Mouse (Mus musculus): ENCODE results near the gene Bckdhb.

Gene Bckdhb

GRCm38 (mm10) chr9:83924878-83925687 is at the start of gene Bckdhb:
Bckdhb (plus strand) TSS chr9:83925145.
- H3K36me3 ChIP-seq (ENCODE audit: control insufficient read depth, insufficient read depth, low read length, poor library complexity, severe bottlenecking): no peaks in the 10 kb centered on the region
- peak; percentile 95 for DNase-seq (ENCODE audit: low read depth, low spot score)

GRCm38 (mm10) chr9:83882191-83882590 is 42.8 kb upstream of the Bckdhb start:
- no peaks in the 10 kb centered on the region for H3K36me3 ChIP-seq (ENCODE audit: control insufficient read depth, insufficient read depth, low read length, poor library complexity, severe bottlenecking)
- DNase-seq (ENCODE audit: low read depth, low spot score): no peak
- H3K27me3 ChIP-seq (ENCODE audit: control insufficient read depth, insufficient read depth, low read length, poor library complexity, severe bottlenecking): no peaks in the 10 kb centered on the region

More at GRCm38 (mm10) chr9:83924878-83925687, at the start of gene Bckdhb:
- H3K27me3 ChIP-seq (ENCODE audit: control insufficient read depth, insufficient read depth, low read length, poor library complexity, severe bottlenecking): no peaks in the 10 kb centered on the region

- DNase-seq (ENCODE audit: low read depth, low spot score): peak; percentile 4
- H3K27me3 ChIP-seq (ENCODE audit: control insufficient read depth, insufficient read depth, low read length, poor library complexity, severe bottlenecking): no peaks in the 10 kb centered on the region
Measured at GRCm38 (mm10) chr9:83886149-83886548, 38.8 kb upstream of the Bckdhb start.

GRCm38 (mm10) chr9:83888214-83888613 is 36.7 kb upstream of the Bckdhb start:
- DNase-seq (ENCODE audit: low read depth, low spot score): no peak
- H3K36me3 ChIP-seq (ENCODE audit: control insufficient read depth, insufficient read depth, low read length, poor library complexity, severe bottlenecking): no peaks in the 10 kb centered on the region
- no peaks in the 10 kb centered on the region for H3K27me3 ChIP-seq (ENCODE audit: control insufficient read depth, insufficient read depth, low read length, poor library complexity, severe bottlenecking)

More at GRCm38 (mm10) chr9:83886149-83886548, 38.8 kb upstream of the Bckdhb start:
- H3K36me3 ChIP-seq (ENCODE audit: control insufficient read depth, insufficient read depth, low read length, poor library complexity, severe bottlenecking): no peaks in the 10 kb centered on the region

DNA sequence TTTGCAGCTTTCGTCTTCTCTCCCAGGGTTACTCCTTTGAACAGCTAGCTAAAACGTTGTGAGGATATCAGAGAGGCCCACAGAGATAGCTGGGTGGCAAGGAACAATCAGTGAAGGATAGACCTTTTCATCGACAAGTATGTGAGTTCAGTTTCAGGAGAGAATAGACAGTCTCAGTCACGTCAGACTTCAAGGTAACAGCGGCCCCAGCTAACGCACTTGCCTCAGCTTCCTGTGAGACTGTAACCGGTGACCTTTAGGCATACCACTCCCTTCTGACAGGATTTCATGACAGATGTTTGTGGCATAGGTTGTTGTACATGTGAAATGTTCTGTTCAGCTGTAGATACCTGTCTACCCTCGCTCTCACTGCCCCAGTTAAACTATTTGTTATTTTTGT is 31.9 kb upstream of the Bckdhb start:
- Histone ChIP-seq H3K36me3 (ENCODE audit: control insufficient read depth, insufficient read depth, low read length, poor library complexity, severe bottlenecking) (no peaks in the 10 kb centered on the region), H3K27me3 (ENCODE audit: control insufficient read depth, insufficient read depth, low read length, poor library complexity, severe bottlenecking) (no peaks in the 10 kb centered on the region)
- DNase-seq (ENCODE audit: low read depth, low spot score): no peak

DNA sequence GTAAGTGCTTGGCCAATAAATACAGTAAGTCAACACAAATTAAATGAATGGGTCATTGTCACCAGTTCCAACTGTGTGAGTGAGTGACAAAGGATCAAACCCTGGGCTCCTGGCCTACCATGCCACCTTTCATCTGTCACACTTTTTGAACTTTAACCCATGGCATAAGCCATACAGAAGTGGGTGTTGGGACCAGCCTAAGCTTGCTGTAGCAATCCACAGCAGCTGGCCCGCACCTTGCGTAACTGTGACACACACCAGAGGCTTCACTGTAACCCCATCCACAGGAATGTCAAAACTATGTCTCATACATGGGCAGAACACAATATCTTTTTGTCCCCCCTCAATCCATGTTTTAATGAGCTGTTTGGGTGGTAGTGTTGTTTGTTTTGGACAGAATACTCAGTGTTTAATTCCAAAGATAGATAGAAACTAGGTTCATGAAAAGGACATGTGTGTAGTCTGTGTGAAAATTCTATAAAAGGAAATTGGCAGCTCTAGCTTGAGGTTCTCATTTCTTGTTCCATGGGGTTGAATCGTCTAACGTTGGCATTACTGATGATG is 31.1 kb upstream of the Bckdhb start:
- no peak for DNase-seq (ENCODE audit: low read depth, low spot score)
- Histone ChIP-seq H3K36me3 (ENCODE audit: control insufficient read depth, insufficient read depth, low read length, poor library complexity, severe bottlenecking) (no peaks in the 10 kb centered on the region), H3K27me3 (ENCODE audit: control insufficient read depth, insufficient read depth, low read length, poor library complexity, severe bottlenecking) (no peaks in the 10 kb centered on the region)

DNA sequence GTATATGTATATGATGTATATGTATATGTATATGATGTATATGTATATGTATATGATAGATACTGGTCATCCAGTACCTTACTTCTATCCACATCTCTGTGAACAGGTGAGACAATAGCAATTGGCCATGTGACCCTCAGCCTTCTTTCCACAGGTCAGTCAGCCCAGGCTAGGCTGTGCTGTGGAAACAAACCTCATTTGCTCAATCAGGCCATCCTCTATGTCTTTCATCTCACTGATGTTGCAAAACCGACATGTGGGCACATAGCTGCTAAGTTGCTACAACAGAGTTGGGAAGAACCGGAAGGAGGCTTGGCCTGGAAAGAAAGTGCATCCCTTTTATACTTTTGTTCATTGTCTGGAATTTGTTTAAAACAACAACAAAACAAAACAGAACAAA is 22.9 kb upstream of the Bckdhb start:
- H3K27me3 ChIP-seq (ENCODE audit: control insufficient read depth, insufficient read depth, low read length, poor library complexity, severe bottlenecking): no peaks in the 10 kb centered on the region; the same call in 1 of the 2 replicates
- H3K36me3 ChIP-seq (ENCODE audit: control insufficient read depth, insufficient read depth, low read length, poor library complexity, severe bottlenecking): no peaks in the 10 kb centered on the region
- no peak for DNase-seq (ENCODE audit: low read depth, low spot score)

DNA sequence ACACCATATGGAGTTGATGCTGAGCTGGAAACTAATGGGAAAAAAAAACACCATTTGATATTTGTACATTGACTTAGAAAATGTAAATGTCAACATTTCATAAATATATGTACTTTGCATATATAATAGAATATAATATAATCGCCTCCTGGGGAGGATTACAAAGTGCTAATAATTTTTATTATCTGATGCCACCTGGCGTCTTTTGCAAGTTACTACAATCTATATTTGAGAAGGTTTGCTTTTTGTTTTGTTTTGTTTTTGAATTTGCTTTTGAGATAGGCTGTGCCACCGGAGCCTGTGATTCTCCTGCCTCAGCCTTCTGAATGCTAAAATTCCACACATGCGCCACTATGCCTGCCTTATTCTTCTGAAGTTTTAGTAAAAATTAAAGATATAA is 19.1 kb upstream of the Bckdhb start:
- H3K27me3 ChIP-seq (ENCODE audit: control insufficient read depth, insufficient read depth, low read length, poor library complexity, severe bottlenecking): peaks cover 4% of the 10 kb centered on the region
- H3K36me3 ChIP-seq (ENCODE audit: control insufficient read depth, insufficient read depth, low read length, poor library complexity, severe bottlenecking): no peaks in the 10 kb centered on the region
- DNase-seq (ENCODE audit: low read depth, low spot score): peak; percentile 36

DNA sequence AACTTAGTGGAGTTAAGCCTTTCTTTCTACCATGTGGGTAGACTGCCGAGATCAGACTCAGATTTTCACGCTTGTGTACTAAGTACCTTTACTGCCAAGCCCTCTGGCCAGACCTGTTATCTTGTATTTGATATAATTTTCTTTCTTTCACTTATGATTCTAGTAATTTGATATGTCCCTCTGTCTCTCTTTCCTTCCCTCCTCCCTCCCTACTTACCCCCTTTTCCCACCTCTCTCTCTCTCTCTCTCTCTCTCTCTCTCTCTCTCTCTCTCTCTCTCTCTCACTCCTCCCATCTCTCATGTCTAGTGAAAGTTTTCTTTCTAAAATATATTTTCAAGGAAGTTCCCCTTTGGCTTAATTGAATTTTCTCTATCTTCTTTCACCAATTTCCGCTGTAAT is 17.9 kb upstream of the Bckdhb start:
- Histone ChIP-seq H3K27me3 (ENCODE audit: control insufficient read depth, insufficient read depth, low read length, poor library complexity, severe bottlenecking) (peaks cover 4% of the 10 kb centered on the region), H3K36me3 (ENCODE audit: control insufficient read depth, insufficient read depth, low read length, poor library complexity, severe bottlenecking) (no peaks in the 10 kb centered on the region)
- no peak for DNase-seq (ENCODE audit: low read depth, low spot score)

DNA sequence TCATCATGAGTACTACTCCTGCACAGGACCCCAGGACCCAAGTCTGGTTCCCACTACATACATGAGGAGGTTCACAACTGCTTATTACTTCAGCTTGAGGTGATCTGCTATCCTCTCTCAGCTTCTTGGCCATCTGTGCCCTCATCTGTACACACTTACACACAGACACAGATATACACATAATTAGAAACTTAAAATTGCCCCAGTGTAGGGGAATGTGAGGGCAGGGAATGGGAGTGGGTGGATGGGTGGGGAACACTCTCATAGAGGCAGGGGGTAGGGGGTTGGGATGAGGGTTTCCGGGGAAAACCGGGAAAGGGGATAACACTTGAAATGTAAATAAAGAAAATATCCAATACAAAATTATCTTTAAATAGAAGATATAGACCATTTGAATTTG is 15.1 kb upstream of the Bckdhb start:
- no peaks in the 10 kb centered on the region for H3K36me3 ChIP-seq (ENCODE audit: control insufficient read depth, insufficient read depth, low read length, poor library complexity, severe bottlenecking)

GRCm38 (mm10) chr9:83910926-83911325 is 14.0 kb upstream of the Bckdhb start:
- Histone ChIP-seq H3K36me3 (ENCODE audit: control insufficient read depth, insufficient read depth, low read length, poor library complexity, severe bottlenecking) (no peaks in the 10 kb centered on the region), H3K27me3 (ENCODE audit: control insufficient read depth, insufficient read depth, low read length, poor library complexity, severe bottlenecking) (peaks cover 4% of the 10 kb centered on the region; the same call in 1 of the 2 replicates)
- no peak for DNase-seq (ENCODE audit: low read depth, low spot score)

More for the DNA sequence above, 15.1 kb upstream of the Bckdhb start:
- DNase-seq (ENCODE audit: low read depth, low spot score): no peak
- H3K27me3 ChIP-seq (ENCODE audit: control insufficient read depth, insufficient read depth, low read length, poor library complexity, severe bottlenecking): peaks cover 4% of the 10 kb centered on the region

- no peak for DNase-seq (ENCODE audit: low read depth, low spot score)
- Histone ChIP-seq H3K36me3 (ENCODE audit: control insufficient read depth, insufficient read depth, low read length, poor library complexity, severe bottlenecking) (no peaks in the 10 kb centered on the region), H3K27me3 (ENCODE audit: control insufficient read depth, insufficient read depth, low read length, poor library complexity, severe bottlenecking) (no peaks in the 10 kb centered on the region)
Measured at GRCm38 (mm10) chr9:83922076-83922475, 2.9 kb upstream of the Bckdhb start.

GRCm38 (mm10) chr9:83924356-83924755 is 589 bp upstream of the Bckdhb start:
- DNase-seq (ENCODE audit: low read depth, low spot score): no peak
- no peaks in the 10 kb centered on the region for H3K27me3 ChIP-seq (ENCODE audit: control insufficient read depth, insufficient read depth, low read length, poor library complexity, severe bottlenecking)
- no peaks in the 10 kb centered on the region for H3K36me3 ChIP-seq (ENCODE audit: control insufficient read depth, insufficient read depth, low read length, poor library complexity, severe bottlenecking)

- no peak for DNase-seq (ENCODE audit: low read depth, low spot score)
Measured at GRCm38 (mm10) chr9:83925688-83926041, 720 bp downstream of the Bckdhb start.

DNA sequence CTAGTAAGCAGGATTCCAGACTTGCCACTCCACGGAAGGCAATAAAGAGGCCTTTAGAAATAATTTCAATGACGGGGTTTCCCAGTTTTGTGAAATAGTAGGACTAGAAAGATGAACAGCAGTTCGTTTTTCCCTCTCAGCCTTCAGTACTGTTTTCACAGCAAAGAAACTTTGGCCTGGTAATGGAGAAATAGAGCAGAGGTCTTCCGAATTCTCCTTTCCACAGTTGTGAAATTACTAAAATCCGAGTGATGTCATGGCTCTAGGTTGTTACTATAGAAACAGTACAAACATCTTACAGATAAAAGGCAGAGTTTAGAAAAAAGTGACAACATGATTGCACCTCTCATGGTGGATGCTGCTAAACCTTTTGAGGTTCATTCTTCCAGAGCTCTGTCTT is 1.4 kb downstream of the Bckdhb start:
- no peak for DNase-seq (ENCODE audit: low read depth, low spot score)
- H3K27me3 ChIP-seq (ENCODE audit: control insufficient read depth, insufficient read depth, low read length, poor library complexity, severe bottlenecking): no peaks in the 10 kb centered on the region

More at GRCm38 (mm10) chr9:83925688-83926041, 720 bp downstream of the Bckdhb start:
- H3K36me3 ChIP-seq (ENCODE audit: control insufficient read depth, insufficient read depth, low read length, poor library complexity, severe bottlenecking): no peaks in the 10 kb centered on the region
- H3K27me3 ChIP-seq (ENCODE audit: control insufficient read depth, insufficient read depth, low read length, poor library complexity, severe bottlenecking): no peaks in the 10 kb centered on the region

More for the DNA sequence above, 1.4 kb downstream of the Bckdhb start:
- no peaks in the 10 kb centered on the region for H3K36me3 ChIP-seq (ENCODE audit: control insufficient read depth, insufficient read depth, low read length, poor library complexity, severe bottlenecking)
